Mouse (Mus musculus): ENCODE measurements around the gene Car11.

DNA sequence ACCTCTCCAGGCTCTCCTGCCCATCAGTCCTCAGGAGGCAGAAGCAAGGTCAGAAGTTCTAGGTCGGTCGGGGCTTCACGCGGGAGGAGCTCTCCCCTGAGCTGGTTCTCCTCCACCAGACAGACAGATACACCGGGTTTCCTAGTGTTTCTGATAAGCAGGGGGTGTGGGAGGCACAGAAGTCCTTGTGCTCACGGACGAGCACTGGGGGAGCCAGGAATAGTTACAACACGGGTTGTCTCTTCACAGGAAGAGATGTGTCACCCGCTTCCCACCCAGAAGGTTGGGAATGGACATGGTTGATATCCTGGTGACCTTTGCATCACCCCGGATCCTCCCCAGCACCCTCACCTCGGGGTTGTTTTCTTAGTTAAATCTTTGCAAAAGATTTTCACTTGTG lies 9.8 kb upstream of the Car11 start:
- TF ChIP-seq CTCF (IDR thresholded peaks at IDR 0.05; ENCODE audit: extremely low read depth, insufficient read depth, low read length) = no peak
- no peak for TF ChIP-seq POLR2A (IDR thresholded peaks at IDR 0.05; ENCODE audit: extremely low read depth, insufficient read depth, low read length)

Measured in cortical plate, adult 2 months (tissue).